Mouse (Mus musculus): ENCODE data around the gene Gm9887.
"Not testable (repeated sequence)": the region's sequence is repeated elsewhere in the genome, so short reads cannot be mapped to it uniquely, and the experiment has no call there.

The Gm9887 gene

DNA sequence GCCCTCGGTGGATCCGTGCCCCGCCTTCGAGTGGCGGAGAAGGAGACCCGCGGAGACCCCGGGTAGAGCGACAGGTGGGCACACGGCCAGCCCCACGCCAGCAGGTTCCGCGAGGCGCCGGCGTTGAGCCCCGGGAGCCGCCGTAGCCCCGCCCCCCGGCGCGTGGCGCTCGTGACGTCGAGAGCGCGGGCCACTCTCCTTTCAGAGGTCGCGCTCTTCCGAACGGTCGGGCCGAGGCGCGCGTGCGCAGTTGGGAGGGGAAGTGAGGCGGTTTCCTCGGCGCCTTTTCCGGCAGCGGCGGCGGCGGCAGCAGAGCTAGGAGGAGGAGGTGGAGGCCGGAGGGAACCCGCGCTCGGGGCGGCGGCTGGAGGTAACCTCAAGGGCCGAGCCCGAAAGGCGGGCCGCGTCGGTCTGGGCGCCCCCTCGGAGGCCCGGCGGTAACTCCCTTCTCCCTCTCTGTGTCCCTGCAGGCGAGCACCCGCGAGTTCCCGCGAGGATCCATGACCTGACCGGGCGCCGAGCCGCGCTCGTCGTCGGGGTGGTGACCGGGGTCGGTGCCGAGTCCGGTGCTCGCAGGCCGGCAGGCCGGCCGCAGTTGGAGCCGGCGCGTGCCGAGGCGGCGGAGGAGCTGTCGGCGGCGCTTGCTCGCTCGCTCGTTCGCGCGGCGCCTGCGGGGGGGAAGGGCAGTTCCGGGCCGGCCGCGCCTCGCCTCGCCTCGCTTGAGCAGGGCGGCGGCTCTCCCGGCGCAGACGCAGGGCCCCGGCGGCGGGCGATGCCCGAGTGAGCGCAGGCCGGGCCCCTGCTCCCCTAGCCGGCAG lies at the start of gene Gm9887, which contains the start of gene Arf6:
Gm9887 (minus strand) TSS at position 605 of the 818 bp plus-strand sequence.
Arf6 (plus strand) TSS at position 297 of the 818 bp plus-strand sequence.
- DNase-seq (ENCODE audit: low spot score): peak; percentile 99

DNA sequence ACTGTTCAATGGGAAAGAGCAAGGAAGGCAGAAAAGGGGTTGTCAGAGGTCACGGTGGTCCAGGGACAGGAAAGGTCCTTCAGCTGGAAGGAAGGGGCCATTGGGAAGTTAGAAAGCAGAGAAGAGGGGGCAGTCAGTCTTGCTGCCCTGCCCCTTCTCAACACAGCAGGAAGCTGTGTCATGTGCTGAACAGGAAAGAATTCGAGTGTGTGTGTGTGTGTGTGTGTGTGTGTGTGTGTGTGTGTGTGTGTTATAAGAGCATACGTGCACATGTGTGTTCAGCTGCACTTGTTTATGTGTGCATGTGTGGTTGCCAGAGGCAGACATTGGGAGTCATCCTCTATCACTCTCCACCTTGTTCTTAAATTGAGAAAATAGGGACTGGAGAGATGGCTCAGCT lies 48.5 kb upstream of the Gm9887 start:
- no peak for DNase-seq (ENCODE audit: low spot score)

DNA sequence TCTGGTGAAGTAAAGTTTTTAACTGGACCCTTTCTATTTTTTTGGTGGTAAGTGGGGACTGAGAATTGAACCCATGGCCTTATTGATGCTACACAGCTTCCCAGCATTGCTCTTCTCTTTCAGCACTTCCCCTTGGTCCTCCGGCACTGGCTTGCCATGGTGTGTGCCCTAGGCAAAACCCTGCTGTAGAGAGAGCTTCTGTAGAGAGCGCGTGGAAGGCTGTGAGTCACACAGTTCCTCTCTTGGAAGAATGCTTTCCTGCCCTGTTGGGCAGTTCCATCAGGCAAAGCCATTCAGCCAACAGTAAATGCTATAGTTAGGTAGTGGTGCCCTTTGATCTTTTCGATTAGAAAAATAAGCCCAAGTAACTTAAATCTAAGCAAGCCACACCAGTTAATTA lies 47.3 kb upstream of the Gm9887 start:
- no peak for DNase-seq (ENCODE audit: low spot score)

DNA sequence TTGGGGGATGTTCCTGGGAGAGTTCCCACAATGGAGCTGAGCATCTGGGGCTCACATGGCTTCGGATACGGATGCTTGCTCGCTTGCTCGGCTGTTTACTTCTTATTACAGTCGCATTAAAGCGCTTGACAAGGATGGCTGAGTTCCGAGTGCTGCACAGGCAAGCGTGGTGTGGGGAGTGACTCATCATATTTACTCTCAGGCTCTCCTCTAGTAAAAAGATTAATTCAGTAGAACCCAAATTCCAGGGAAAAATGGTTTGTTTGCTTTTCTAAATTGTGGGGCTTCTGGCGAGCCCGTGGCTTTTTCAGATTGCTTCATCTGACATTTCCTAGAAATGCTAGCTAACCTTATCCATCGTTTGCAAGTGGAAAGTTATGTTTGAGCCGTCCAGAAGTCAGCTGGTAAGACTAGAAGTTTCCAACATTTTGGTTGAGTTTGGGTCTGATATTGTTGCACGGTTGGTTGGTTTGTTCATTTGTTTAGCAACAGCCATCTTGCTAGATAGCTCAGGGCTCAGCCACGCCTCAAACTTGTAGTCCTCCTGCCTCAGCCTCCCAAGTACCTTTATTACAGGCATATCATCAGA lies 46.9 kb upstream of the Gm9887 start:
- no peak for DNase-seq (ENCODE audit: low spot score)

DNA sequence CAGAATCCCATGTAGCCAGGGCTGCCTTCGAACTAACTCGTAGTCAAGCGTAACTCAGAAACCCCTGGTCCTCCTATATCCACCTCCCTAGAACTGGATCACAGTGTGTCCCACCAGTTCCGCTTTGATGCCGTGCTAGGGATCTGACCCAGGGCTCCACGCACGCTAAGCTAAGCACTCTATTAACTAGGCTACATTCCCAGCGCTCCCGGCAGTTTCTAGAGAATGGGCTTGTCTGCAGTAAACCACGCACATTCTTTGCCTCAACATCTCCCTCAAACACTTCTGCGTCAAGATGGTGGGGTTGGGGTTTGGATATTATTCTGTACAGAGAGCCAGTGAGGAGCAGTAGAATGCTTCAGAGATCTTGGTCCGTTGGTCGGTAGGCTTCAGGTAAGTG lies 46.3 kb upstream of the Gm9887 start:
- no peak for DNase-seq (ENCODE audit: low spot score)

DNA sequence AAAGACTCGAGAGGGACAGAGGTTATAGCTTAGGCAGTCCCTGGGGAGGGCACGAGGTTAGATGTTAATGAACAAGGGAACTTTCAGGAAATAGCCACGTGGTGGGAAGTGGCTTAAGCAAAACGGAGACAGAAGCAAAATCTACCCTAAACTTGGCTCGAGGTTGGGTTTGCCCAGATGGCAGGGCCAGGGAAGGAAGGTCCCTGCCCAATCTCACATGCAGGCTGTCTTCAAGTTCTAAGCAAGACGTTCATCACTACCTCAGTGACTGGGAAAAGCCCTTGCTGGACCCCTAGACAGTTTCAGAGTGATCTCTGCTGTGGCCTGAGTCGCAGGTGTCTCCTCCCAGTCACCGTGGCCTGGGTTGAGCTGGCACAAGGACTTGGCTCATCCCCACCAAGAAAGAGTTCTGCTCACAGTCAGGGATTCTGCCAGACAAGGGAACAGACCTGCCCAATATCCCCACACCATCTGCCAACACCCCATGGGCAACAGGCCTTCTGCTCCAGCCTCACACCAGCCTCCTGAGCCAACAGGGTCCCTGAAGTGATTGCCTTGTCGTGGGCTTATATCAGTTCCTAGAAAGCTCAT lies 45.5 kb upstream of the Gm9887 start:
- no peak for DNase-seq (ENCODE audit: low spot score)

DNA sequence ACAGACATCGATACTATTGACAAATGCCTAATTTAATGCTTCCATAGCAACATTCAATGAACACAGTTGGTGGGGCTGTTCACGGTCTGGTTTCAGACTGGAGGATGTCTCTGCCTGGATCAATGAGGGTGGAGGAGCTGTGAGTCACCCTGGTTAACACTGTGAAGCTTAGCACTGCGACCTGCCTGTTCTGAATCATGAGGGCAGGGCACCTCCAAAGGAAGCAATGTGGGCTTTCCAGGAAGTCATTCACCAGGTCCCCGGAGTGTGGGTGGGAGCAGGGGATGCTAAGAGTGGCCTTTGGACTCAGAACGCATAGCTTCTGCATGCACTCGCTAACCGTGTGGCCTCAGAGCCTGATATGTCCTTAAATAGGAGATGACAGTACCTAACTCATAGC lies 44.5 kb upstream of the Gm9887 start:
- no peak for DNase-seq (ENCODE audit: low spot score)

DNA sequence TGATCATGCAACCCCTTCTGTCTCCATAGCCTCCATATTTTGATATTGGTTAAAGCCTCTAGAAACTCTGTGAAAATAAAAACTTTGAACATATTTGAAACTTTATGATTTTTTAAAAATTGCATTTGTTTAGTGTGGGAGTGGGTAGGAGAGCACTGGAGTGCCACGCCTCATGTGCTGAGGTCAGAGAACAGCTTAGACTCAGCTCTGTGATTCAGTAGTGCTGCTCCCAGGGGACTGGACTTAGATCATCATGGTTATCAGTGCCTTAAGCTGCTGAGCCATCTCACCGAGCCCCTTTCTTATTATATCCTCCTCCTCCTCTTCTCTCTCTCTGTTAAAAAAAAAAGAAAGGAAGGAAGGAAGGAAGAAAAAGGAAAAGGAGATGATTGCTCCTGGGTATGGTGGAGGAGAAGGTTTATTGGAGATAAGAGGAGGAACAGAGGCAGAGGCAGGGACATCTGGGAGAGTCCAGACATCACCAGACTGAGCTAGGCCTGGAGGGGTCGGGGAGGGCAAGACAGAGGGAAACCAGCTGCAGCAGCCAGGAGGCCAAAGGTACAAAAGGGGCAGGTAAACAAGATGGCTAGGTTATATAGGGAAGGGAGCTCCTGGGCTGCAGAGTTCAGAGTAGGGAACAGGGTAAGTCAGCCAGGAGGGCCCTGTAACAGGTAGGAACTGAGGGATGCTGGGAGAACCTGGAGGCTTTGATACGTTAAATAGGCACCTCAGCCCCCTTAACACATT lies 42.7 kb upstream of the Gm9887 start:
- DNase-seq (ENCODE audit: low spot score): no peak

DNA sequence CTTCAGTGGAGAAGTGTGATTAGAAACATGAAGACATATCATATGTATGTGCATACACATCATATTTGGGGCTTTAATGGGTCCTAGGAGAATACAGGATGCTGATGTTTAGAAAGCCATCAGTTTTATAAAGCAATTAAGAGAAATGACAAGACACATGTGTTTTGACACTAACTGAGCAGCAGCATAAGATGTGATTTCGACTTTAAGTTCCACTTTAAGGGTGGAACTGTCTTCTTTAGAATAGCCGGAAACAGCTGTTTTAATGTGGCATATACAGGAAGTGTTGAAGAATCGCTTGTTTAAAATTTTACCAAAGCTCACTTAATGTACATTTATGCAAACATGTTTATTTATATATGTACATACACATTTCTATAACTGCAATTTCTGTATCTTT lies 41.0 kb upstream of the Gm9887 start:
- no peak for DNase-seq (ENCODE audit: low spot score)

DNA sequence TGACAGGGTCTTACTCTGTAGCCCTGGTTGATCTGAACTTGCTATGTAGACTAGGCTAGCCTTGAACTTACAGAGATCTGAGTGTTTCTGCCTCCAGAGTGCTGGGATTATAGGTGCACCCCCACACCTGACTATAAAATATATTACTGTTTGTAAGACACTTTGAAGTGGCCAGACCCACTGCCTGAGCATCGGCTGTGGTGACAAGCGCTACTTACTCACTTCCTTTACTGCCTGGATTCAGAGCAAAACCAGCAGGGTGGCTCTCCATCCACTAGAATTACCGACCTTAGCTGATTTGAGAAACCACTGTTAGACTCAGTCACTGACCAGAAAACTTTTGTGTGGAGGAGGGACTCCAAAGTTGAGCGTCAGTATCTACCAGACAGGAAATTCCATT lies 39.7 kb upstream of the Gm9887 start:
- DNase-seq (ENCODE audit: low spot score): no peak

DNA sequence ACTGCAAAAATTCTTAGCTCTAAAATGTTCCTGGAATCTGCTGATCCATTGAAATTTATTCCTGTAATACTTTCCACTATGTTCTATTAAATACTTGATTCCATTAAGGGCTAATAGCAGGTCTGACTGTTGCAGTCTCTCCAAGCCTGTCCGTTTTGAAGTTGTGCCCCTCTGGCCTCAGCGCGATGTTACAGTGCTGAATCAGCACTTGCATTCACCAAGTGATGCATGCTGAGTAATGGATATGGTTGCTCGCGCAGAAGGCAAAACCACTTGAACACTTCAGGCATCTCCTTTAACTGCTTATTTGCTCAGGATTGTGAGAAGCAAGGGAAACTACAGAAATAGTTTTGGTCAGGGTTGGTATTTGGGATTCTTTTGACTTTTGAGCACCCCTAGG lies 38.5 kb upstream of the Gm9887 start:
- no peak for DNase-seq (ENCODE audit: low spot score)

DNA sequence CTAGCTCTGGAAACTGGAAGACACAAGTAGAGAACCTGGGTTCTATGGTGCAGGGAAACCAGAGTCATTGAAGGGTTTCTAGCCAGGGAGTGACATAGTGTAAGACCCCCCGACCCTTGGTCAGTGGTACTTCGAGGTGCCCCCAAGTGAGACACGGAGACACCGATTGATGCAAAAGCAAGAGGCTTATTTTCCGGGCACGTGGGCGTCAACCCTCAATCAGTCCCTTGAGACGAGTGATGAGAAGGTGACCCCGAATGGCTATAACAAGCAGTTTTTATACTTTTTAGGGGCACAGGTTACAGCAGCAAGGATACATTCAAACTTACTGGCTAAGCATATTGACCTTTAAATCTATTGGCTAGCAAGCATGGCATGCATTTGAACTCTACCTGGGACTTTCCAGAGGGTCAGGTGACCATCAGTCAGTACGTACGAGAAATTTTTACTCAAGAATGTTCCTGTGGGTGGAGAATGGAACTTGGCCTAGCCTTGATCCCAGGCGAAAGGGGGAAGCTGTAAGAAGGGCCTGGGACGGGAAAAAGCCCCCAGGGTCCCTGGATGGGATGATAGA lies 30.4 kb upstream of the Gm9887 start:
- no peak for DNase-seq (ENCODE audit: low spot score)

DNA sequence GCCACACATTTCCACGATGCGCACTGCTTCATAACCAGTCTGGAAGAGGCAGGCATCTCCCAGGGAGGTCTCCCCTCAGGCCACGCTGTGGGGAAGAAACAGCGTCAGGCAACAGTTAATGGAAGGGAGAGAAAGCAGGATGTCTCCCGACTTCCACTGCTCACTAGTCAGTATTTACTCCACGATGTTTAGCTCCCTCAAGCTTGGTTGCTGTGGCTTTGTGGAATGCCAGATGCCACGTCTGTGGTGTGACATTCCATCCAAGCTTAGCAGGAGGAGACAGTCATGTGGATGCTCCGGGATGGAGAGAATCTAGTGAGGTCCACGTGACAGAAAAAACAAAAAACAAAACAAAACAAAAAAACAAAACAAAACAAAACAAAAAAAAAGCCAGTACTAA lies 29.8 kb upstream of the Gm9887 start:
- no peak for DNase-seq (ENCODE audit: low spot score)

DNA sequence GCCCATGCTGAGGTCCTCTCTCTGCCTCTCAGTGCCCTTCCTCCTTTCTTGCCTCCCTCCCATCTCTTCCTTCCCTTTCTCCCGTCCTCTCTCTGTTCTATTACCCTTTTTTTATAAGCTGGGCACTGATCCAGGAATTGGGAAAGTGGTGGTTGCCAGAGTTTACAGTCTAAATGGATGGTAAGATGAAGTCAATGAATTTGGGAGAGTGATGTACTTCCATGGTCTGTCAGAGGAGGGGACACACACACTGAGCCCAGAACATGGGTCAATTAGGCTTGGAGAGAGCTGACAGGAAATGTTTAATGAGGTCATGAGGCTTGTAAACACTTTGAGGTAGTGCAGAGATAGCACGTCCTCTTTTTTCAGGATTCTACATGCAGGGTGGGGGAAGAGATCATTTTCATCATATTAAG lies 28.6 kb upstream of the Gm9887 start:
- no peak for DNase-seq (ENCODE audit: low spot score)

DNA sequence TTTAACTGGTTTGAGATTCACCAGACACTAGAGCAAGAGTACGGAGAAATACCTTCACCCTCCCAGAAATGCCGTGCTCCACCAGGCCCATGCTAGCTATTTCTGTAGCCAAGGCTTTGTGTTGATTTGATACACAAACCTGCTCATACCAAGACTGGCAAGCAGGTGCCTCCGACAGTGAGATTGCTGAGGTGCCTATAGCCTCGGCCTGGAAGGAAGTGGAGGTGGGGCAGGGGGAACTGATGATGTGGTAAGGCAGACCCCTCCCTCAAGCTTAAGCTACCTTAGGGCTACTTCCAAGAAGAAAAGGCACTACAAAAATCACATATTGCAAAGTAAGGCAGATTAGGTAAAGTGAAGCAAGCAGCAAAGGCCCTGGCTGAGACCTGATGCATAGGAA lies 28.1 kb upstream of the Gm9887 start:
- no peak for DNase-seq (ENCODE audit: low spot score)

DNA sequence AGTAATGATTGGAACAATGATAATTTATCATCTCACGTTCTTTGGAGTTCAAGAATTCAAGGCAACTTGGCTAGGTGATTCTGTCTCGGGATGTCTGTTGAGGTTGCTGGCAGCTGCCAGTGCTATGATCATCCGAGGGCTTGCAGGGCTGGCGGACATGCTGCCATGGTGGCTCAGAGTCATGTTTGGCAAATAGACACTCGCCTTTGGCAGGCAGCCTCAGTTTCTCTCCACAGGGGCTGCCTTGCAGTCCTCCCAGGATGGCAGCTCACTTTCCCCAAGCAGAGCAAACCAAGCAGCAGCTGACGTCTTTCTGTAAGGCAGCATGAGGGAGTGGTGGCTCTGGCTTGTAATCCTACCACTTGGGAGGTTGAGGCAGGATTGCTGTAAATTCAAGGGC lies 22.2 kb upstream of the Gm9887 start:
- no peak for DNase-seq (ENCODE audit: low spot score)

DNA sequence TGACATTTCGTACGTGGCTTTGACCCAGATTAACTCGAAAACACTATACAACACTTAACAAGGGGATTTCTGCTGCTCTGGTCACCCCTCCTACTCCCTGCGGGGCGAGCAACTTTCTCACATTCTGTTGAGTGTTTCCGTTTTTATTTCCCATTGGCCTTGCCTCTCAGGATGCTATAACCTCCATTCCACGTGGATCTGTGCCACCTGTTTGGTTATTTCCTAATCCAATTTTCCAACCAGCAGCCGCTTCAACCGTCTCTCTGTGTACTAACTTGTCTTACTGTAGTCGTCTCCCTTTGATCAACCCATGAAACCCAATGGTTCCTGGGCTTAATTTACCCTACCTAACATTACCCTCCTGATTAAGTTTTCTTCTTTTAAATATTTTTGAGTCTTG lies 20.8 kb upstream of the Gm9887 start:
- DNase-seq (ENCODE audit: low spot score): no peak

DNA sequence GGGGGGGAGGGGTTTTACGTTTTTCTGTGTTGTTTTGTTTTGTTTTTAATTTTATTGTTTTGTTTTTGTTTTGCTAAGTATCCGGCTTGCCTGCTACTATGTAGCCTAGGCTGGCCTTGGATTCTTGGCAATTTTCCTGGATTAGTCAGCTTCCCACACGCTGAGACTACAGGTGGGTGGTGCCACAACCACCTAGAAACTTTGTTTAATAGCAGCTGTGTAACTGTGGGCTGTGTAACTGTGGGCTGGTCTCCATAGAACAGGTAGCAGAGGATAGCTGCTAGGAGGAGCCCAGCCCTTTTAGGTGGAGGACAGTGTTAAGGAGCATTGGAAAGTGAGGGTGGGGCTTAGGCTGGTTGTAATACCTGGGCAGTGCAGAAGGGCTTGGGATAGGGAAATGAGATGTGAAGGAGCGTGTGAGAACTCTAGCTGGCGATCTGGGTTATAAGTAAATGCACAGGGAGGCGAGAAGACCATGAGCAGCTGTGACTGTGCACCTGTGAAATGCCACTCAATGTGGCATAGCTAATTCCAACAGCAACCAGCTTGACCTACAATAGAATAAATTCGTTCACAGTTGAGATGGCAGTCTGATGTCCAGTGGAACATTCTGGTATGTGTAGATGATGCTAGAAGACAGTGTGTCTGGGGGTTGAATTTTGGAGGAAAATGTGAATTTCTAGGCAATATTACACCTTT lies 17.9 kb upstream of the Gm9887 start:
- no peak for DNase-seq (ENCODE audit: low spot score)

DNA sequence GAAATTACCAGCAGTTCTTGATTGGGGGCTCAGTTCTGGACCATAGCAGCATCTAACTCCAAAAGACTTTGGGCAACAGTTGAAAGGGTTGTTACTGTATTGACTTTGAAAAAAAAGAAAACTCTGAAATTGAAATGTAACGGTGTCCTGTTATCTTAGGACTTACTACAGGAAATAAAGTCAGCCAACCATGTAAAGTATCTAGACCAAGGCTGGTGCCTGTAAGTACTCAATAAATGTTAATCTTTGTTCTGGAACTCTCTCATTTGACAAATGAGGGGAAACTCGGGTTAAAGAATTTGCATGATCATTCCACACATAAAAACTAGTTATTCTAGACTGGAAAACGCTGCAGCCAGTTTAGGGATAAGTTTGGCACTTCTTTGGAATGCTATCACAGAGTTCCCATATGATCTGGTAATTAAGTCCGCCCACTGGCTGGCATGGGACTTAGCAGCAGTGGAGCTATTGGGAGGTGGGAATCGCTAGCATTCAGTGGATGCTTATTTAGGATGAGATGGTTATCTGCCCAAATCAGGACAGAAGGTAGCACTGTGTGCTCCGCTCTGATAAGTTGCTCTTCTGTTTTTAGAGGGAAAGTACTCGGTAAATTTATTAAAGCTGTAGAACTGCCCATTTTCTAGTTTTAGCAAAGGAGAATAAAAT lies 17.1 kb upstream of the Gm9887 start:
- DNase-seq (ENCODE audit: low spot score): no peak

DNA sequence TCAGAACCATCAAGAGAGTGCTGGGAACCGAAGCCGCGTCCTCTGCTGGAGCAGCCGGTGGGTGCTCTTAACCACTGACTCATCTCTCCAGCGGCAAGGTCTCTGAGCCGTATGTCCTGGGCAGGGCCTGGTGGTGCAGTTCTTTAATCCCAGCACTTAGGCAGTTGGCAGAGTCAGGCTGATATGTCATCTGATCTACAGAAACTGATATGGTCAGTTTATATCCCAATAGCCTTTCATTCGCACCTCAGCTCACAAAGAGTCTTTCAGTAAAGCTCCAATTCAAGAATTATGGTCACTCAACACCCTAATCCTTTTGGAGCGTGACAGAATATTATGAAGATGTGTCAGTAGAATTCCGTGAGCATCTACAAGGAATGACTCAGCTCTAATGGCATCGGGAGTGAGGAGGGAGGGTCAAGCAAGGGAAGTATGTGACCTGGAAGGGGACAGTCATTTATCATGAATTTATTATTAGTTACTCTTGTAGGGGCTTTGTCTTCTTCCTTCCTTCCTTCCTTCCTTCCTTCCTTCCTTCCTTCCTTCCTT lies 16.1 kb upstream of the Gm9887 start:
- no peak for DNase-seq (ENCODE audit: low spot score)

DNA sequence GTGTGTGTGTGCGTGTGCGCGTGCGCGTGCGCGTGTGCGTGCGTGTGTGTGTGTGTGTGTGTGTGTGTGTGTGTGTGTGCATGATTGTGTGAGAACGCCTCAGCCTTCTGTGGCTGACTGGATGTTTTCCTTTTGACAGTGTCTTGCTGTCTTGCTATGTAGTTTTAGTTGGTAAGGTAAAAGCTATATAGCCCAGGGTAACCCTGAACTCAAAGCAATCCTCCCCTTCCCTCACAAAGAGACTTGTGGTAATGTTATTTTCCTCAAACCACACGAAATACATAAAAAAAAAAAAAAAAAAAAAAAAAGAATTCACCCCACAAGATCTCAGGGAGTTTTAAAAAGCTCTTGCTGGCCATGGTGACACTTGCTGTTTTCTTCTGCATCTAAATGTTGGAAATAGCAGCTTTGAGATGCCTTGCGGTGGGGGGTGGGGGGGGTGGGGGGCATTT lies 14.0 kb upstream of the Gm9887 start:
- DNase-seq (ENCODE audit: low spot score): not testable (repeated sequence)
